Mouse (Mus musculus): ENCODE measurements around the gene Commd1.

Commd1 gene

DNA sequence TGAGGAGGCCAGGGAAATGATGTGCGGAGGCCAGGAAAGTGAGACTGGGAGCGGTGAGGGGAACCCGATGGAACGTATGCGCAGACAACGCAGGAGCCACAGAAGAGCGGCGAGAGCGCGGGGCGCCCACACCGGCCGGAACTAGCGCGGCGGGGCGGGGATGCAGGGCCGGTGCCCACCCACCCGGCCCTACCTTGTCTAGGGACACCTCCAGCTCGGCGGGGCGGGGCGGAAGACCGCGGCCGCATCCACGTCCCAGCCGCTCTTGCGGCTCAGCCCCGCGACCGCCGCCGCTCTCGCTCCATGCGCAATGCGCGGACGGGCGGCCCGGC, 122.9 kb downstream of the Commd1 start:
- DNase-seq (ENCODE audit: low read depth, low spot score): no peak

- DNase-seq (ENCODE audit: low read depth, low spot score): no peak
These were observed 123.5 kb downstream of the Commd1 start for GRCm38 (mm10) chr11:22858441-22859300.

DNA sequence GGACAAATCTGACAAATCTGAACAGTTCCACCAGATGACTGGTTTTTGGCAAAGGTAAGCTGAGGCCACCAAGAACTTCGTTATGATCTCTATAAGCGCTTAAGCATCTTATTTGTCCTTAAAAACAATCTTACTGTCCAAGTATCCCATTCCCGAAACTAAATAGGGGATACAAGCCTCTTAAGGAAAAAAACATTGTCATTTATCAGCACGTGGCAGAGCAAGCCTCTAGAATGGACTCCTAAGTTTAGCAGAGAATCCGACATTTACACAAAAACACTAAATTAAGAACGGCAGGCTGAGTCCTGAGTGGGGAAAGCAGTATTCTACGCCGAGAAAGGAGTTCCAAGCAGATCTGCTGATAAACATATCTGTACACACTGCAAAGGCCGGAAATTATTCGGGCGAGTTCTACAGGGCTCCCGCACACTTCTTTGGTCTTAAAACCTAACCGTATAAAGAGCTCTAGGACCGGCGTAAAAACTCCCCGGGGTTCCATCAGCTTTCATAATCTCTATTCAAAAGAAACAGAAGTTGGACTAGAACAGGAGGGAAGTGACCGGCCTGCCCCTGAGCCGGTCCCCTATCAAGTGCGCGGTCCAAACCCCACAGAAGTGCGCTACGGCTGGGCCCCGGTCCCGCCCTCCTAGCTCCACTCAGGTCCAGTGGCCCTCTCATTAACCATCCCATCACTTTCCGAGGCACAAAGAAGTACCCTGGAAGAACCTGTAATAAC, 124.3 kb downstream of the Commd1 start:
- DNase-seq (ENCODE audit: low read depth, low spot score): no peak

DNA sequence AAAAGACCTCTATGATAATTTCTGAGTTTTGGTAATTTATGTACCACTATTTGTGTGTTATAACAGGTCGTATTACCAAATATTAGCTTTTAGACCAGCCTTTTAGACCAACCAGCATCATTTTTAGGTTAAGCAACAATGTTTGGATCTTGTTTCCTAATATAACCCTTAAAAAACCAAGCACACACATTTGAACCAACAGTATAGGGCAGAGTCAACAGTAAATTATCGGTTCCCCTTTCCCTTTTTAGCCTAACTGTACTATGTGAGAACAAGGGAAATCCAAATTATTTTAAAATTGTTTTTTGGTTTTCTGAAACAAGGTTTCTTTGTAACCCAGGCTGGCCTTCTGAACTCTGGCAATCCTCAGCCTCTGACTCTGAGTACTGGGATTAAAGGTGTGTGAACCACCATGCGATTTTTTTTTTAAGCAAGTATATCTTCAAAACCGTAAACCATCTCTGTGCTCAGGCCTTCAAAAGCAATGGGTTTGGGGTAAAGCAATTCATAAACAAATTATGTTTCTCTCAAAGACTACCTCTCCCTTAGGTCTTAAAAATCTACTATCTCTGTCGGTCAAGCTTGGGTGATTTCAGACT, 125.0 kb downstream of the Commd1 start:
- DNase-seq (ENCODE audit: low read depth, low spot score): no peak

GRCm38 (mm10) chr11:22856371-22856965, 125.7 kb downstream of the Commd1 start:
- no peak for DNase-seq (ENCODE audit: low read depth, low spot score)

DNA sequence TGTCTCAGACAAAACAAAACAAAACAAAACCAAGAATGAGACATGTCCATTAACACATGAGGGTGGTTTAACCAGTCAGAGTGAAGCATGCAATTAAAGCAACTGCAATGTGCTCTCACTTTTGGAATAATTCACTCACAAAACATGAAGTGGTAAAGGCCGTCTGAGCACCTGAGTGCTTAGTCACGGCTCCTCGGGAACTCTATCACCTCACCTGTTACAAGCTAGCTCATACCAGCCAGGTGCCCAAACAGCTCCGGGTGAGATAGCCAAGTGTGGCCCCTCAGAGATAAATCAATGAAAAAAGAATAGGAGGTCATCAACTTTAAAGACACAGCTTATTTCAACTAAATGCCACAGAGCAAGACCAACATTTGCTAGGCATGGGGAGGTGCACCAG, 127.6 kb downstream of the Commd1 start:
- no peak for DNase-seq (ENCODE audit: low read depth, low spot score)

DNA sequence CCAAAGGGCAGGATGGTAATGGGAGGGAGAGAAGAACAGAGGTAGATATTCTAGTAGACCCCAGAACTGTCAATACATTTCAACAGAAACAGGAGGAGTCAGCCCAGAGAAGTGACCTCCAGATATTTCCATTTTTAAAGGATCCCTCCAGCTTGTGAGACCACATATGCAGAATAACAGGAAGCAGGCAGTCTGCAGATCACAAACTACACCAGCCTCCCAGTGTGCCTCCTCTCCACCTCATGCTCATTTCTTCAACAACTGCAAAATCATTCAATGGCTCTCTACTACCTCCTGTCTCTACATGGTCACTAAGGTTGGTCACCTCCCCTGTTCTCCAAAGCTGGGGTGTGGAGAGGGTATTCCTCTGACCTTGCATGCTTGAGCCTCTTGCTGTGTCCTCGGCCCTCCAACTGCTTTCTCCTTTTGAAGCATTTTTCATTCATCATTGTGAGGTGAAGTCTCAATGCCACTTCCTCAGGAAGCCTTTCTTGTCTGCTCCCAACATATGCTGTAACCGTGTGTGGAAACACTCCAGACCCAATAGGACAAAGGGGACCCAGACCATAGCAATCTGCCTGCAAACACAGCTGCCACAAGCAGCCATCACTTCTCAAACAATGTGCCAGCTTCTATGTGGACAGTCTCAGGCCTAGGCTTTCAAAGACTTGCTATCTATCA, 128.6 kb downstream of the Commd1 start:
- no peak for DNase-seq (ENCODE audit: low read depth, low spot score)

DNA sequence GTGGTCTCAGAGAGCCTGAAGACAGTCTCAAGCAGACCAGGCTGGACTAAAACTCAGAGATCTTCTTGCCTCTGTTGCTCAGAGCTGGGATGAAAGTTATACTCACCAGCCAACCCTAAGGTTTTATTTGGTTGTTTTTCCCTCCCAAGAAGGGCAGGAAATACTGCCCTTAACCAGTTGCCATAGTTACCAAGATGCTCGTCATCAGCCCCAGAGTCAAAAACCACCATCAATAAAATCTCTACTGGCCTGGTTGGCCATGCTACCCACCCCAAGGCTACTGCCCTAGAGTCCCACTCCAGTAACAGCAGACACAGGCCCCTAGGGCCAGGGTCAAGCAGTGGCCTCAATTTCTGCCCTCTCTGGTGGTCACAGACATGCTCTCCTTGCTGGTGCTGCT, 129.7 kb downstream of the Commd1 start:
- DNase-seq (ENCODE audit: low read depth, low spot score): no peak

DNA sequence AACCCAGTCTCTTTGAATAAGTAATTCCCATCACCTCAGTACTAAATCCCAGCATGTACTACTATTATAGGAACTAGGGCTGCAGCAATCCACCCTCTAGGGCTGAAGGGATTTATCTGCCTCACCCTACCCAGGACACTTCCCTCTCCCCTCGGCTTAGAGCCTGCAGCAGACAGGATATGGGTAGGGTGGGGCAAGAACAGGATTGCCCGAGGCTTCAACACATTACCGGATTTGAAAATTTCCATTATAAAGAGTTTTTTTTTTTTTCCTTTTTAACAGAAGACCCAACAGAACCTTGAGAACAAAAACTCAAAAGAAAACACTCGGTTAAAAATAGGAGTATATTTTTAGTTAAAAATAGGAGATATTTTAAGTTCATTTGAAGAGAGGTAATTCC, 130.8 kb downstream of the Commd1 start:
- DNase-seq (ENCODE audit: low read depth, low spot score): no peak

- no peak for DNase-seq (ENCODE audit: low read depth, low spot score)
These were observed 132.1 kb downstream of the Commd1 start for GRCm38 (mm10) chr11:22850077-22850476.

DNA sequence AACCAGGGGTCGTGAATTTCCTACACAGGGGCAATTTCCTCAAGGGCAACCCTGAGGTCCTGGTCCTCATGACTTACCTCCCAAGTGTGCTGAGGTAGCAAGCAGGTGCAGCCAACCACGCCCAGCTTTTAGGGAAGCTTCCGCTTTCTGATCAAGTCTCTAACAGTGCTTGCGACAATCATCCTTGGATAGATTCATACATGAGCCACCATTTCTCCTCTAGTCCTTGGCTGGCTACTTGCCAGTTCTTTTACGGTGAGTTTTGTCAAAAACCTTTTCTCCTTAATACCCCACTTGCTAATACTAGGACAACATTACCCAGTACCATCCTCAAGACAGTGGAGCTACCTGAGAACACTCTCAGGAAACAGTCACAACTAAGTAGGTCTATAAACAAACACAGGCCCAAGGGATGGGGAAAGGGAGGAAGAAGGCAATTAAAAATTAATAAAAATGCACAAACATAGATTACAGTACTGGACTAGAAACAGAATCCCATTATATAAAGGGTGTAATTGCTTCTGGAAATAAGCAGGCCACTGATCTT, 133.5 kb downstream of the Commd1 start:
- no peak for DNase-seq (ENCODE audit: low read depth, low spot score)

GRCm38 (mm10) chr11:22847732-22848648, 134.2 kb downstream of the Commd1 start:
- DNase-seq (ENCODE audit: low read depth, low spot score): no peak

- DNase-seq (ENCODE audit: low read depth, low spot score): no peak
These were observed 135.0 kb downstream of the Commd1 start for GRCm38 (mm10) chr11:22846960-22847731.

Data from retina, adult 2 months (tissue).